Mouse (Mus musculus): Measurements from ENCODE around the gene Dusp22. TPM values are rescaled to one million over a fixed set of nuclear protein-coding genes. Genes with fewer than 3 reads are reported as not detected.

The Dusp22 gene
- polyA plus RNA-seq, 1 experiment from 2014 or later: 19.5 TPM

DNA sequence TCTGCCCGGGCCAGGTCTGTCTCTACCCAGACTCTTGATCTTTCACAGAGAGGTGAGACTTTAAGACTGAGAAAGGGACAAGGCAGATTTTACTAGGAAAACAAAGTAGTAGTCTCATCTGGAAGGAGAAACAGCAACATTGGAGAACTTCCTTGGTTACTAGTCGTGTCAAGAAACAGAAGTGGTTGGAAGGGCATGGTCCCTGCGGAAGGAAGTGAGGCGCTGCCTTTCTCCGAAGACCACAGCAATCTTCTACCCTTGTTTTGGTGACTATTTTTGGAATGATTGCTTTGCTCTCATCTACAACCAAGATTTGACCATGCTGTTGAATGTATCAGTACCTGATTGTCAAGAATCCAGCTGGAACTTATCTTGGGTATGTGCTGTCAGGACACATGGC, 38.1 kb downstream of the Dusp22 start:
- Histone ChIP-seq H3K27ac (ENCODE audit: low read depth, low read length) (no peak overlapping the region), H3K4me3 (ENCODE audit: low read depth, low read length) (no peak overlapping the region), H3K36me3 (ENCODE audit: control insufficient read depth, insufficient read depth, low read length) (no peaks in the 10 kb centered on the region), H3K27me3 (ENCODE audit: control insufficient read depth, insufficient read depth, low read length) (no peaks in the 10 kb centered on the region), H3K4me2 (ENCODE audit: low read depth) (no peak overlapping the region), H3K4me1 (ENCODE audit: control insufficient read depth, insufficient read depth, low read length) (no peaks in the 10 kb centered on the region), H3K9me3 (ENCODE audit: control insufficient read depth, low read length) (no peaks in the 10 kb centered on the region), H3K9ac (ENCODE audit: low read length) (no peak overlapping the region)
- ATAC-seq (ENCODE audit: insufficient read depth, low FRiP score, low TSS enrichment) (no peak), DNase-seq (ENCODE audit: low spot score) (no peak)
- 93% methylated on average over 5 of the region's 5 CpGs for WGBS

DNA sequence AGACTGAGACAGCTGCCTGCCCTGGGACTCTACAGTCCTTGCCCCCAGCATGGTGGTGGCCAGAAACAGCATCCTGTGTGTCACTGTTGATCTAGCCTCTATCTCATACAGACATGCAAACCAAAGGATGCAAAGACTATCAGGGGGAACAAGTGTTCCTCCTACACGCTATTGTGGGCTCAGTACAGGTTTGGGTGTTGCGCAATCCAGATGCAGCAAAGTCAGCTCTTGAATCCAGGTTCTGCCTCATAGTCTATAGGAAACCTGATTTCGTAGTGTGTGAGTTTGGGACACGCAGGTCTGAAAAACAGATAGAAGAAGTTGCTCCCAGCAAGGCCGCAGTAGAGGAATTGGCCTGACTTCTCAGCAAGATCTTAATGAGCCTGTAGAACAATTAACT, 42.9 kb downstream of the Dusp22 start:
- Histone ChIP-seq H3K4me1 (ENCODE audit: control insufficient read depth, insufficient read depth, low read length) (no peaks in the 10 kb centered on the region), H3K9me3 (ENCODE audit: control insufficient read depth, low read length) (no peaks in the 10 kb centered on the region), H3K36me3 (ENCODE audit: control insufficient read depth, insufficient read depth, low read length) (no peaks in the 10 kb centered on the region), H3K9ac (ENCODE audit: low read length) (no peak overlapping the region), H3K4me2 (ENCODE audit: low read depth) (no peak overlapping the region), H3K27me3 (ENCODE audit: control insufficient read depth, insufficient read depth, low read length) (no peaks in the 10 kb centered on the region), H3K4me3 (ENCODE audit: low read depth, low read length) (no peak overlapping the region), H3K27ac (ENCODE audit: low read depth, low read length) (no peak overlapping the region)
- ATAC-seq (ENCODE audit: insufficient read depth, low FRiP score, low TSS enrichment) (no peak), DNase-seq (ENCODE audit: low spot score) (no peak)
- 95% methylated on average over 5 of the region's 5 CpGs for WGBS

GRCm38 (mm10) chr13:30704246-30705095, 44.7 kb downstream of the Dusp22 start:
- no peak overlapping the region for H3K9ac ChIP-seq (ENCODE audit: low read length)
- no peak overlapping the region for H3K4me3 ChIP-seq (ENCODE audit: low read depth, low read length)
- ATAC-seq (ENCODE audit: insufficient read depth, low FRiP score, low TSS enrichment): no peak
- WGBS: 90% methylated on average over 8 of the region's 8 CpGs
- H3K27ac ChIP-seq (ENCODE audit: low read depth, low read length): no peak overlapping the region
- H3K4me1 ChIP-seq (ENCODE audit: control insufficient read depth, insufficient read depth, low read length): no peaks in the 10 kb centered on the region
- no peaks in the 10 kb centered on the region for H3K9me3 ChIP-seq (ENCODE audit: control insufficient read depth, low read length)
- DNase-seq (ENCODE audit: low spot score): no peak
- no peaks in the 10 kb centered on the region for H3K27me3 ChIP-seq (ENCODE audit: control insufficient read depth, insufficient read depth, low read length)
- no peaks in the 10 kb centered on the region for H3K36me3 ChIP-seq (ENCODE audit: control insufficient read depth, insufficient read depth, low read length)
- no peak overlapping the region for H3K4me2 ChIP-seq (ENCODE audit: low read depth)

DNA sequence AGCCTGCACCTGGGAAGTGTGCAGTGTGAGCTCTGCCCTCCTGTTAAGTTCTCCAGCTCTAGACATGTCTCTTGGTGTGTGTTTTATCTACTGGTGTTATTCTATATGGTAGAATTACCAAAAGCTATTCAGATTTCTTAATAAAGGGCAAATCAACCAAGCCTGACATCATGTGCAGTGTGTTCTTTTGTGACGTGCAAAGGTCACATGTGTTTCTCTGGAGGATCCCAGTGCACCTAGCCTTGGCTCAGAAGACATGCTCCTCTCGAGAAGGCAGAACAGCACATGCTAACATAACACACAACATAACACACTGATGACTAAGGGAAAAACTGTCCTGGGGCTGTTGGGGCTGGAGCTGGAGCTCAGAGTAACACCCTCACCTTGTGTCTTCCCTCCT, 51.3 kb downstream of the Dusp22 start:
- Histone ChIP-seq H3K9ac (ENCODE audit: low read length) (no peak overlapping the region), H3K9me3 (ENCODE audit: control insufficient read depth, low read length) (no peaks in the 10 kb centered on the region), H3K36me3 (ENCODE audit: control insufficient read depth, insufficient read depth, low read length) (no peaks in the 10 kb centered on the region), H3K4me1 (ENCODE audit: control insufficient read depth, insufficient read depth, low read length) (no peaks in the 10 kb centered on the region), H3K4me2 (ENCODE audit: low read depth) (no peak overlapping the region), H3K27ac (ENCODE audit: low read depth, low read length) (no peak overlapping the region), H3K4me3 (ENCODE audit: low read depth, low read length) (no peak overlapping the region), H3K27me3 (ENCODE audit: control insufficient read depth, insufficient read depth, low read length) (no peaks in the 10 kb centered on the region)
- DNase-seq (ENCODE audit: low spot score) (no peak), ATAC-seq (ENCODE audit: insufficient read depth, low FRiP score, low TSS enrichment) (no peak)
- WGBS: 82% methylated on average over 2 of the region's 2 CpGs

- Histone ChIP-seq H3K4me2 (ENCODE audit: low read depth) (no peak overlapping the region), H3K36me3 (ENCODE audit: control insufficient read depth, insufficient read depth, low read length) (no peaks in the 10 kb centered on the region), H3K9ac (ENCODE audit: low read length) (no peak overlapping the region), H3K9me3 (ENCODE audit: control insufficient read depth, low read length) (no peaks in the 10 kb centered on the region), H3K27ac (ENCODE audit: low read depth, low read length) (no peak overlapping the region), H3K27me3 (ENCODE audit: control insufficient read depth, insufficient read depth, low read length) (no peaks in the 10 kb centered on the region), H3K4me3 (ENCODE audit: low read depth, low read length) (no peak overlapping the region), H3K4me1 (ENCODE audit: control insufficient read depth, insufficient read depth, low read length) (no peaks in the 10 kb centered on the region)
- ATAC-seq (ENCODE audit: insufficient read depth, low FRiP score, low TSS enrichment) (no peak), DNase-seq (ENCODE audit: low spot score) (no peak)
- whole genome bisulfite sequencing: 92% methylated on average over 3 of the region's 3 CpGs
These were observed 51.9 kb downstream of the Dusp22 start for GRCm38 (mm10) chr13:30711711-30712110.

DNA sequence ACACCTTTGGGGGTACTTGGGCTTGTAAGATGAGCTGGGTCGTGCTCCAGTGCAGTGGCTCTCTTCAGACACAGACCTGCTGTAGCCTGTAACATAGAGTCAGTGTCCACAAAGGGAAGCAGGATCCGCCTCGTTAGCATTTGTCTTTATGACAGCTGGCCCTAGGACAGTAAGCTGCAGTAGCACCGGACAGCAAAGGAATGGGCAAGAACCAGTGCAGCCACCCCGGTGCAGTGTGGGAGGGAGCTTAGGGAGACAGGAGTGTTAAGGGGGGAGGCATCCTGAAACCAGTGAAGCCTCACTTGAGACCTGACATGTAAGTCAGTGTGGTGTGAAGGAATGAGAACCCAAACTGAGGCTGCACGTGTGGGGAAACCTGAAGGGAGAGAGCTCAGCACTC, 52.5 kb downstream of the Dusp22 start:
- no peak overlapping the region for H3K9ac ChIP-seq (ENCODE audit: low read length)
- no peak overlapping the region for H3K4me2 ChIP-seq (ENCODE audit: low read depth)
- H3K9me3 ChIP-seq (ENCODE audit: control insufficient read depth, low read length): no peaks in the 10 kb centered on the region
- H3K27ac ChIP-seq (ENCODE audit: low read depth, low read length): no peak overlapping the region
- no peaks in the 10 kb centered on the region for H3K36me3 ChIP-seq (ENCODE audit: control insufficient read depth, insufficient read depth, low read length)
- 82% methylated on average over 6 of the region's 6 CpGs for WGBS
- H3K4me3 ChIP-seq (ENCODE audit: low read depth, low read length): no peak overlapping the region
- no peak for ATAC-seq (ENCODE audit: insufficient read depth, low FRiP score, low TSS enrichment)
- H3K4me1 ChIP-seq (ENCODE audit: control insufficient read depth, insufficient read depth, low read length): no peaks in the 10 kb centered on the region
- H3K27me3 ChIP-seq (ENCODE audit: control insufficient read depth, insufficient read depth, low read length): no peaks in the 10 kb centered on the region
- no peak for DNase-seq (ENCODE audit: low spot score)

DNA sequence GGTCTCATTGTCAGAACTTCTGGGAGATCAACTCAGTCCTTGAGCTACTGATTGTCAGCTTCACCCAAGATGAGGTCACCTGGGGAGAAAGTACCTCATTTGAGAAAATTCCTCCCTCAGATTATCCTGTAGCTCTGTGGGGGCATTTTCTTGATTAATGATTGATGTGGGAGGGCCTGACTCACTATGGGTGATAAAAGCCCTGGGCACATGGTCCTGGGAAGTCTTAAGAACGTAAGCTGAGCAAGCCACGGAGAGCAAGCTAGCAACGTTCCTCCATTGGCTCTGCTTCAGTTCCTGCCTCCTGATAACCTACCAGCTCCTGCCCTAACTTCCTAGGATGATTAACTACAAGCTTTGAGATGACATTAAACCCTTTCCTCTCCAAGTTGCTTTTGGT, 53.8 kb downstream of the Dusp22 start:
- no peaks in the 10 kb centered on the region for H3K4me1 ChIP-seq (ENCODE audit: control insufficient read depth, insufficient read depth, low read length)
- 83% methylated on average over 3 of the region's 3 CpGs for whole genome bisulfite sequencing
- no peaks in the 10 kb centered on the region for H3K36me3 ChIP-seq (ENCODE audit: control insufficient read depth, insufficient read depth, low read length)
- ATAC-seq (ENCODE audit: insufficient read depth, low FRiP score, low TSS enrichment): no peak
- H3K9me3 ChIP-seq (ENCODE audit: control insufficient read depth, low read length): no peaks in the 10 kb centered on the region
- no peak overlapping the region for H3K4me2 ChIP-seq (ENCODE audit: low read depth)
- DNase-seq (ENCODE audit: low spot score): no peak
- H3K27me3 ChIP-seq (ENCODE audit: control insufficient read depth, insufficient read depth, low read length): no peaks in the 10 kb centered on the region
- no peak overlapping the region for H3K4me3 ChIP-seq (ENCODE audit: low read depth, low read length)
- no peak overlapping the region for H3K9ac ChIP-seq (ENCODE audit: low read length)
- H3K27ac ChIP-seq (ENCODE audit: low read depth, low read length): no peak overlapping the region

GRCm38 (mm10) chr13:30714552-30714951, 54.8 kb downstream of the Dusp22 start:
- no peaks in the 10 kb centered on the region for H3K9me3 ChIP-seq (ENCODE audit: control insufficient read depth, low read length)
- 92% methylated on average over 6 of the region's 6 CpGs for WGBS
- no peak for DNase-seq (ENCODE audit: low spot score)

GRCm38 (mm10) chr13:30715060-30715459, 55.3 kb downstream of the Dusp22 start:
- ATAC-seq (ENCODE audit: insufficient read depth, low FRiP score, low TSS enrichment): no peak
- no peak overlapping the region for H3K27ac ChIP-seq (ENCODE audit: low read depth, low read length)
- no peaks in the 10 kb centered on the region for H3K9me3 ChIP-seq (ENCODE audit: control insufficient read depth, low read length)
- H3K36me3 ChIP-seq (ENCODE audit: control insufficient read depth, insufficient read depth, low read length): no peaks in the 10 kb centered on the region
- no peak for DNase-seq (ENCODE audit: low spot score)
- no peak overlapping the region for H3K9ac ChIP-seq (ENCODE audit: low read length)
- no peaks in the 10 kb centered on the region for H3K4me1 ChIP-seq (ENCODE audit: control insufficient read depth, insufficient read depth, low read length)
- H3K27me3 ChIP-seq (ENCODE audit: control insufficient read depth, insufficient read depth, low read length): no peaks in the 10 kb centered on the region
- 88% methylated on average over 7 of the region's 7 CpGs for WGBS
- H3K4me2 ChIP-seq (ENCODE audit: low read depth): no peak overlapping the region
- no peak overlapping the region for H3K4me3 ChIP-seq (ENCODE audit: low read depth, low read length)

More at GRCm38 (mm10) chr13:30714552-30714951, 54.8 kb downstream of the Dusp22 start:
- Histone ChIP-seq H3K27me3 (ENCODE audit: control insufficient read depth, insufficient read depth, low read length) (no peaks in the 10 kb centered on the region), H3K4me1 (ENCODE audit: control insufficient read depth, insufficient read depth, low read length) (no peaks in the 10 kb centered on the region), H3K9ac (ENCODE audit: low read length) (no peak overlapping the region), H3K36me3 (ENCODE audit: control insufficient read depth, insufficient read depth, low read length) (no peaks in the 10 kb centered on the region), H3K27ac (ENCODE audit: low read depth, low read length) (no peak overlapping the region), H3K4me2 (ENCODE audit: low read depth) (no peak overlapping the region), H3K4me3 (ENCODE audit: low read depth, low read length) (no peak overlapping the region)
- ATAC-seq (ENCODE audit: insufficient read depth, low FRiP score, low TSS enrichment): no peak

All from neural tube, embryonic 11.5 days (tissue).